Mouse (Mus musculus) MN1 (cell line): Measurements from ENCODE around the gene Susd1.
A peak's percentile ranks its signal among the peaks of the same experiment; 100 is the strongest.

Experiments
- DNase-seq: peaks from one replicate; pipeline ENCODE4 v3.0.0-alpha.2; 2016; ENCODE audit warnings: low spot score

Gene Susd1

DNA sequence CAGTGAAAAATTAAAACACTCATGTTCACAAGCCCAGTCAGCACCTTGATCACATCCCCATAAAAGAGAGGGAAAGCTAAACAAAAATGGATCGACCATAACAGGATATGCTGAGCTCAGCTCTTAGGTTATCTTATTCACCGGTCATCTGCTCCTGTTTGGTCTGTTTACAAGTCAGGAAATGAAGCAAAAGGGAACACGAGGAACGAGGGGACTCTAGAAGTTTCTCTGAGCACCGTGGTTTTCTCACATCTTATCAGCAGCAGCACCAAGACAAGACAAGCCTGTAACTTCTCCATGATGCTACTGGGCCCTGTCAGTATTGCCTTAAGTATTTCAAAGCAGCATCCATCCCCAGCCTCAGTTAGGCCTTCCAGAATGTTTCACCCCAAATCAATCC lies 157.6 kb downstream of the Susd1 start:
- no peak for DNase-seq

GRCm38 (mm10) chr4:59279111-59279510 lies 159.3 kb downstream of the Susd1 start:
- DNase-seq = no peak

DNA sequence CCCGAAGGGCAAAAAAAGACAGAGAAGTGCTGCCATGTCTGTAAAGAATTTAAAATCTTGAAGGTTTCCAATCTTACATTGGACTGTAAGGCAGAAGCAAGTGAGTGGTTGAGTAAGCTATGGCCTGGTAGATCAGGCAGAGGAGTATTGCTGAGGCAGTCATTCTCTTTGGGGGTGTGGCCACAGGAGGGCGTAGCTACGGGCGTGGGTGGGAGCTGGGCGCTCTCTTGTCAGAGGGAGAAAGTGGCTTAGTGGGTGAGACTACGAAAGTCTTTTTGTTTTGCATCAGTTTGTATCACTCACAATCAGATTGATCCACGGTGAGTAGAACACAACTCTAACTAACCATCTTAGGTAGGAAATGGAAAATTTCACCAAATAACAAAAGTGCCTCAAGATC lies 160.0 kb downstream of the Susd1 start:
- DNase-seq = no peak

DNA sequence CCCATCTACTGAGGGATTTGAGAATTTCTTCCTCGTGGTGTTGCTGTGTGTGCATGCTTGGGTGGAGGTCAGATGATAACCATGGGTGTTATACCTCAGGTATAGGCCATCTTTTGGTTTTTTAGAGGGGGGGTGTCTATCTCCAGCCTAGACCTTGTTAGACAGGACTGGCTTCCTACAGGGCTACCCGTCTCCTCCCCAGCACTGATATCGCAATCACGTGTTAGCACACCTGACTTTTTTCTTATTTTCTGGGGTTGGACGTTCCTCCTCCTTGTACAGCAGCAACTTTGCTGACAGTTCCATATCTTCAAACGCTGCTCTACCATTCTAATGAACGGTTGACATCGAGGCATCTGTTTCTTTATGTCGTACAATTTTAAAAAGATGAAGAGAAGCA lies 160.5 kb downstream of the Susd1 start:
- no peak for DNase-seq

- no peak for DNase-seq
Observed at GRCm38 (mm10) chr4:59275956-59276355, 162.5 kb downstream of the Susd1 start.

- no peak for DNase-seq
Observed at GRCm38 (mm10) chr4:59275494-59275893, 162.9 kb downstream of the Susd1 start.

GRCm38 (mm10) chr4:59274136-59274535 lies 164.3 kb downstream of the Susd1 start:
- DNase-seq = no peak

DNA sequence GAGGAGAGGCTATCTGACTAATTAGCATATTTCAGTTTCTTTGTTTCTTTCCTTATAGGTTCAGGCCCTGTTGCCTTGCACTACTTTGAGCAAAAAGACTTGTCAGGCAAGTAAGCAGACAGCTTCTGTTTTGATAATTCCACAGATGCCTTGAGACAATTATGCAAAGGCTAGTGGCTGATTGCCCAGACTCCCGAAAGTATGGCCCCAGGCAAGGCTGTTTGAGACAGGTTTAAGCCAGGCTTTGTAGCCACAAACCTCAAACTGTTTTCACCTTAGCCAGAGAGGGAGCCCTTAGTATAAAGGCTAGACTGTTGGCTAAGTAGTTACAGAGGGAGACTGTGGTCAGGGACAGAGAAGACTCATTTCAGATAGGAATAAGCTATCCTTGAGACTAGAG lies 165.1 kb downstream of the Susd1 start:
- peak; percentile 18 for DNase-seq

GRCm38 (mm10) chr4:59265631-59266030 lies 172.8 kb downstream of the Susd1 start:
- DNase-seq = no peak

- no peak for DNase-seq
Observed at GRCm38 (mm10) chr4:59265182-59265581, 173.3 kb downstream of the Susd1 start.
